Mouse (Mus musculus): ENCODE measurements around the gene Fam168a. TPM values are rescaled to one million over a fixed set of nuclear protein-coding genes. Genes with fewer than 3 reads are reported as not detected.

Gene Fam168a
- total and polyA plus RNA-seq, 3 experiments, result 3.1 to 19.2 TPM; not detected in 1

DNA sequence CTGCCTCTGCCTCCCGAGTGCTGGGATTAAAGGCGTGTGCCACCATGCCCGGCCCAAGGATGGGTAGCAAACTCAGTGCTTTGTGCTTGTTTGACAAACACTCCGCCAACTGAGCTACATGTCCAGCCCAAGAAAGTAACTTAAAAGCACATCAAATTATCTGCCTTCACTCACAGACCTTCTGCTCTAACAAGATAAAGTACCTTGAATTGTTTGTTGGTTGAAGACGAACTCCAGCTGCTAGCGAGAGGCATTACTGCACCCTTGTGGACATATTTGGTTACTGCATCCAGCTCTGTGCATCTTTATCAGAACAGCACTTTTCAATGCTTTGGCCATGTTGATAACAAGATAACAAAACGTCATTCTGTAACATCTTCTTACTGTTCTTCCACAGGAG is 21.9 kb upstream of the Fam168a start:
- peak; percentile 91 for DNase-seq (ENCODE audit: low read depth, low spot score)
- Histone ChIP-seq H3K36me3 (ENCODE audit: control insufficient read depth in 1 of 2, insufficient read depth in 2 of 2, low read length in 2 of 2) (peaks cover 0 to 15% of the 10 kb centered on the region in 2 experiments; a peak in 2 of 4 replicates), H3K27me3 (ENCODE audit: control insufficient read depth in 1 of 2, insufficient read depth in 2 of 2, low read length in 2 of 2) (no peaks in the 10 kb centered on the region), H3K9me3 (replicated peaks; ENCODE audit: insufficient read depth, low read length) (no peaks in the 10 kb centered on the region), H3K27ac (ENCODE audit: control insufficient read depth, low read depth, low read length) (no peak overlapping the region), H3K79me2 (ENCODE audit: control insufficient read depth, insufficient read depth, low read length, poor library complexity) (no peaks in the 10 kb centered on the region), H3K4me3 (ENCODE audit: control insufficient read depth in 1 of 2, insufficient read depth in 1 of 2, low read depth in 2 of 2, low read length in 2 of 2) (no peak overlapping the region), H3K9ac (ENCODE audit: control insufficient read depth, low read depth, low read length, poor library complexity, severe bottlenecking) (no peak overlapping the region), H3K4me1 (ENCODE audit: control insufficient read depth in 1 of 2, insufficient read depth in 2 of 2, low read length in 2 of 2) (peaks cover 0 to 14% of the 10 kb centered on the region in 2 experiments; a peak in 2 of 4 replicates)
- TF ChIP-seq ELF1 (IDR thresholded peaks at IDR 0.05; ENCODE audit: low read depth, low read length) (no peak), POLR2AphosphoS2 (IDR thresholded peaks at IDR 0.05; ENCODE audit: low read length) (no peak), JUND (IDR thresholded peaks at IDR 0.05; ENCODE audit: low read depth, low read length) (no peak), GATA1 (IDR thresholded peaks at IDR 0.05; ENCODE audit: low read depth, low read length) (peak; percentile 85), MAX (IDR thresholded peaks at IDR 0.05; ENCODE audit: low read length) (no peak), MYB (IDR thresholded peaks at IDR 0.05; ENCODE audit: low read depth, low read length) (no peak), ZC3H11A (IDR thresholded peaks at IDR 0.05; ENCODE audit: low read depth, low read length) (peak; percentile 83), USF1 (IDR thresholded peaks at IDR 0.05; ENCODE audit: low read depth, low read length) (no peak), SMC3 (IDR thresholded peaks at IDR 0.05; ENCODE audit: low read depth, low read length) (peak; percentile 86), TCF12 (IDR thresholded peaks at IDR 0.05; ENCODE audit: low read depth, low read length) (peak; percentile 40; the same call in 1 of the 2 replicates), EP300 (IDR thresholded peaks at IDR 0.05; ENCODE audit: low read depth in 1 of 2, low read length in 2 of 2) (peak; percentile 53 to 70; a peak in 3 of 4 replicates), CTCF (IDR thresholded peaks at IDR 0.05 in 2 of 3, conservative IDR thresholded peaks at IDR 0.05 in 1 of 3; ENCODE audit: control insufficient read depth in 1 of 3, insufficient read depth in 1 of 3, low read depth in 2 of 3, low read length in 3 of 3, poor library complexity in 1 of 3, severe bottlenecking in 1 of 3) (peak; percentile 71 to 94 (median 80)), NELFE (IDR thresholded peaks at IDR 0.05; ENCODE audit: low read depth, low read length) (no peak), ZNF384 (IDR thresholded peaks at IDR 0.05; ENCODE audit: low read depth, low read length) (0 out of 2 replicates have a peak, but pooled peaks have one; percentile 4), SIN3A (IDR thresholded peaks at IDR 0.05; ENCODE audit: low read length) (peak; percentile 28; the same call in 1 of the 2 replicates), BHLHE40 (IDR thresholded peaks at IDR 0.05; ENCODE audit: borderline replicate concordance, low read depth, low read length) (no peak), MYC (IDR thresholded peaks at IDR 0.05; ENCODE audit: low read depth, low read length) (no peak), TBP (IDR thresholded peaks at IDR 0.05; ENCODE audit: low read depth, low read length) (no peak), MAFK (IDR thresholded peaks at IDR 0.05; ENCODE audit: borderline replicate concordance, low read depth, low read length) (no peak), TAL1 (IDR thresholded peaks at IDR 0.05; ENCODE audit: low read length) (peak; percentile 27; the same call in 1 of the 2 replicates), NRF1 (IDR thresholded peaks at IDR 0.05; ENCODE audit: insufficient read depth, low read depth, low read length, poor library complexity, severe bottlenecking) (no peak), RAD21 (IDR thresholded peaks at IDR 0.05; ENCODE audit: low read depth, low read length) (peak; percentile 79), CHD1 (IDR thresholded peaks at IDR 0.05; ENCODE audit: low read depth, low read length) (no peak)
